Mouse (Mus musculus): ENCODE results near the gene Ctnnd2.

DNA sequence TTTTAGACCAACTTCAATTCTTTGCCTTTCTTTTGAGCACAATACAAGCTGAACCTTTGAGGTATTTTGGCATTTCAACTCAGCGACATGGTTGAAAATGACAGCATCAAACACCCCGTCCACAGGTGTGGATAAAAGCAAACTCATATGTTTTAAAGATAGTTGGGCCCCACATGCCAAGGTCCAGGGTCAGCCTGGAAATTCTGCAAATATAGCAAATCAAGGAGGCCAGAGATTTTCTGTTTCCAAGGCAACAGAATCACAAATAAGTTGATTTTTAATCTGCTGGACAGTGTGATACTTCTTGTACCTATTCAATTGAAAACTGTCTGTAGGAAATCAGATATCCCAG is 537.3 kb downstream of the Ctnnd2 start:
- TF ChIP-seq CTCF (IDR thresholded peaks at IDR 0.05) (no peak), POLR2A (IDR thresholded peaks at IDR 0.05; ENCODE audit: insufficient read depth, low read depth, low read length) (no peak), EP300 (IDR thresholded peaks at IDR 0.05; ENCODE audit: insufficient read depth, low read depth, low read length) (no peak)
